Mouse (Mus musculus): Measurements from ENCODE around the gene Pde4a.

DNA sequence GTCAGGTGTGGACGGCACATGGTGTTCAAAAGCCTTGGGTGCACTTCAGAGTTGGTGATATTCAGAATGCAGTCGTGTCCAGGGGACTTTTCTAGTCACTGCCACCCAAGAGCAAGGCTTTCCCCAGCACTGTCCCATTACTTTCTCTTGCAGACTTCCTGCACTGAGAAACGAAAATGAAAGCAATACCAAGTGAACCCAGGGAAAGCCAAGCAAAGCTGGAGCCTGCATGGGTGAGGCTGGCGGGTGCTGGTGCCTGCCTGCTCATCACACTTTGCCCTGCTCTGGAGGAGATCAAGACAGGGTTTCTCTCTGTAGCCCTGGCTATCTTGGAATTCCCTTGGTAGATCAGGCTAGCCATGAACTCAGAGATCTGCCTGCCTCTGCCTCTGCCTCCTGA, 69.8 kb downstream of the Pde4a start:
- TF ChIP-seq CTCF (conservative IDR thresholded peaks at IDR 0.05; ENCODE audit: insufficient read depth, insufficient read length, low read depth, low read length) (no peak), POLR2A (IDR thresholded peaks at IDR 0.05; ENCODE audit: low read depth, low read length) (no peak)

Data from kidney, adult 2 months (tissue).